Comparison of ENCODE assay signal across 34 mouse cellular contexts in the genomic region with DNA sequence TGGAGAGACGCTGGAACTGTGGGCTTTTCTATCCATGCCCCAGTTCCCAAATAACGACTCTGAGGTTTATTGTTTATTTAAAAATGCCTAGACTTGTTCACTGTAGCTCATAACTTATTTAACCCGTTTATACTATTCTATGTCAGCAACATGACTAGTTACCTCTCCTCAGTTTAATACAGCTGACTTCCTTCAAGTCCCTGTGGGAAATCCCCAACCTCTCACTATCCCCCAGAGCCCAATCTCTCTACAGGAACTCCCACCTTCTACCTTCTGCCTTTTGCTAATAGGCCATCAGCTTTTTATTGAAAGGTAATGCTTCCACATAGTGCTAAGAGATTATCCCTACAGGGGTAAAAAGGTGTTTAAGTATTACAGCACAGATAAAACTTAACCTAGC.
"Had no signal": no experiment of that assay in that cellular context is flagged by ENCODE, and none has a peak within 500 bp of the region (broad histone marks: within the 10 kb centered on the region; RNA-seq: fewer than 3 reads in every experiment).

No protein-coding gene starts in this region.

- H3K9me3 ChIP-seq: heart, embryonic 12.5 days; heart, embryonic 15.5 days; hindbrain, embryonic 10.5 days; hindbrain, embryonic 12.5 days; hindbrain, embryonic 13.5 days; hindbrain, embryonic 15.5 days; intestine, embryonic 15.5 days; kidney, embryonic 15.5 days had no signal

- H3K36me3 ChIP-seq: heart, embryonic 12.5 days; heart, embryonic 13.5 days; heart, embryonic 15.5 days; hindbrain, embryonic 10.5 days; hindbrain, embryonic 12.5 days; hindbrain, embryonic 13.5 days; hindbrain, embryonic 15.5 days; intestine, embryonic 15.5 days; kidney, embryonic 15.5 days had no signal

- H3K9ac ChIP-seq: heart, embryonic 12.5 days; heart, embryonic 13.5 days; heart, embryonic 15.5 days; hindbrain, embryonic 12.5 days; hindbrain, embryonic 13.5 days; hindbrain, embryonic 14.5 days; hindbrain, embryonic 15.5 days; intestine, embryonic 15.5 days; kidney, embryonic 15.5 days had no signal

- DNase-seq: heart, postnatal 10 days; heart, postnatal 14 days; heart, postnatal 36 days; heart, postnatal 4 days; kidney, adult 11 months; kidney, adult 18-20 months; kidney, adult 2 months; kidney, adult 8-10 months; kidney, adult 9 months; kidney, postnatal 10 days; kidney, postnatal 14 days; kidney, postnatal 25 days; kidney, postnatal 36 days; kidney, postnatal 4 days; layer of hippocampus, adult 9-11 months; layer of hippocampus, postnatal 36 days had no signal

- H3K4me2 ChIP-seq: heart, embryonic 11.5 days; heart, embryonic 12.5 days; heart, embryonic 13.5 days; heart, embryonic 15.5 days; hindbrain, embryonic 12.5 days; hindbrain, embryonic 13.5 days; hindbrain, embryonic 14.5 days; hindbrain, embryonic 15.5 days; intestine, embryonic 15.5 days; kidney, embryonic 15.5 days had no signal

- H3K27me3 ChIP-seq: heart, embryonic 12.5 days; heart, embryonic 13.5 days; heart, embryonic 15.5 days; hindbrain, embryonic 12.5 days; hindbrain, embryonic 13.5 days; hindbrain, embryonic 15.5 days; intestine, embryonic 15.5 days; kidney, embryonic 15.5 days had no signal

- H3K4me1 ChIP-seq: heart, embryonic 12.5 days; heart, embryonic 13.5 days; heart, embryonic 15.5 days; hindbrain, embryonic 10.5 days; hindbrain, embryonic 12.5 days; hindbrain, embryonic 15.5 days; intestine, embryonic 15.5 days had no signal

- ATAC-seq: hindbrain, embryonic 16.5 days; hindbrain, postnatal 0 days; intestine, embryonic 15.5 days; intestine, embryonic 16.5 days; intestine, postnatal 0 days had no signal

- H3K27ac ChIP-seq: heart, embryonic 13.5 days; heart, embryonic 15.5 days; hindbrain, embryonic 10.5 days; hindbrain, embryonic 12.5 days; hindbrain, embryonic 13.5 days; hindbrain, embryonic 14.5 days; hindbrain, embryonic 15.5 days; hindbrain, postnatal 0 days; intestine, embryonic 15.5 days; kidney, embryonic 15.5 days; kidney, postnatal 0 days; layer of hippocampus, adult 2 months; left cerebral cortex, adult 2 months had no signal

- H3K4me3 ChIP-seq: heart, embryonic 12.5 days; heart, embryonic 13.5 days; heart, embryonic 15.5 days; hindbrain, embryonic 10.5 days; hindbrain, embryonic 12.5 days; hindbrain, embryonic 13.5 days; hindbrain, embryonic 15.5 days; intestine, embryonic 15.5 days; kidney, embryonic 15.5 days; layer of hippocampus, adult 2 months; left cerebral cortex, adult 2 months had no signal
